Mouse (Mus musculus) neural tube, embryonic 13.5 days (tissue): ENCODE results near the gene Lst1. TPM values are rescaled to one million over a fixed set of nuclear protein-coding genes. Genes with fewer than 3 reads are reported as not detected.
A peak's percentile ranks its signal among the peaks of the same experiment; 100 is the strongest.

ENCODE experiments used
- ATAC-seq: fragments of 200-750 bp; cut with Nextera tagmentation; 2 replicates; pipeline ENCODE4 v1.8.0; 2017; ENCODE audit warnings: low read depth, mild to moderate bottlenecking, moderate TSS enrichment, moderate library complexity
- H3K27ac ChIP-seq: fragments of 300-500 bp; sonication (generic); replicated peaks from 2 replicates; pipeline ENCODE4 v1.5.1; 2015; ENCODE audit warnings: moderate library complexity, mild to moderate bottlenecking, inconsistent platforms
- H3K27me3 ChIP-seq: fragments of 300-500 bp; sonication (generic); 2 replicates; pipeline ENCODE4 v1.6.1; 2015; ENCODE audit warnings: mild to moderate bottlenecking, inconsistent platforms
- H3K36me3 ChIP-seq: fragments of 300-500 bp; sonication (generic); 2 replicates; pipeline ENCODE4 v1.6.1; 2015; ENCODE audit warnings: mild to moderate bottlenecking, inconsistent platforms
- H3K4me1 ChIP-seq: fragments of 300-500 bp; sonication (generic); replicated peaks from 2 replicates; pipeline ENCODE4 v1.6.1; 2015; ENCODE audit warnings: inconsistent platforms
- H3K4me2 ChIP-seq: fragments of 300-500 bp; sonication (generic); 2 replicates; pipeline ENCODE4 v1.6.1; 2015; ENCODE audit warnings: inconsistent platforms, mild to moderate bottlenecking, moderate library complexity
- H3K4me3 ChIP-seq: fragments of 300-500 bp; sonication (generic); 2 replicates; pipeline ENCODE4 v1.5.1; 2015; ENCODE audit warnings: mild to moderate bottlenecking, inconsistent platforms
- H3K9ac ChIP-seq: fragments of 300-500 bp; sonication (generic); 2 replicates; pipeline ENCODE4 v1.6.1; 2015; ENCODE audit warnings: moderate library complexity, mild to moderate bottlenecking, inconsistent platforms
- H3K9me3 ChIP-seq: fragments of 300-500 bp; sonication (generic); 2 replicates; pipeline ENCODE4 v1.6.1; 2016; ENCODE audit warnings: inconsistent platforms
- WGBS: fragments of 180-500 bp; shearing (Covaris S2); methylation state at CpG from one replicate; pipeline ENCODE4 v1.1.7; 2015; 5-methylcytosine and 5-hydroxymethylcytosine counted together
- polyA plus RNA-seq: library from polyadenylated mRNA; unstranded; fragments of >200 nt; fragmentation: Nextera tagmentation; extraction: Ambion mirVana; gene quantifications from 2 replicates; pipeline ENCODE4 v1.2.1, GENCODE M21; 2015

Lst1 gene
- polyA plus RNA-seq, 1 experiment from 2014 or later, result 8.9 TPM

GRCm38 (mm10) chr17:35175382-35175781 lies 12.9 kb downstream of the Lst1 start:
- no peak overlapping the region for H3K4me2 ChIP-seq
- H3K4me1 ChIP-seq, result no peaks in the 10 kb centered on the region
- H3K4me3 ChIP-seq, result no peak overlapping the region
- no peak overlapping the region for H3K9ac ChIP-seq
- no peak overlapping the region for H3K27ac ChIP-seq
- 80% methylated on average over 6 of the region's 6 CpGs for WGBS
- H3K27me3 ChIP-seq, result no peaks in the 10 kb centered on the region
- H3K9me3 ChIP-seq, result no peaks in the 10 kb centered on the region
- no peak for ATAC-seq
- no peaks in the 10 kb centered on the region for H3K36me3 ChIP-seq

- Histone ChIP-seq H3K27ac (no peak overlapping the region), H3K4me3 (no peak overlapping the region), H3K9me3 (no peaks in the 10 kb centered on the region), H3K27me3 (no peaks in the 10 kb centered on the region), H3K4me2 (no peak overlapping the region), H3K9ac (no peak overlapping the region), H3K36me3 (no peaks in the 10 kb centered on the region), H3K4me1 (no peaks in the 10 kb centered on the region)
- no peak for ATAC-seq
- WGBS, result 76% methylated on average over 8 of the region's 8 CpGs
These were observed 13.8 kb downstream of the Lst1 start for GRCm38 (mm10) chr17:35174201-35174977.

GRCm38 (mm10) chr17:35173329-35173728 lies 14.9 kb downstream of the Lst1 start:
- no peaks in the 10 kb centered on the region for H3K4me1 ChIP-seq
- no peak overlapping the region for H3K4me3 ChIP-seq
- ATAC-seq, result no peak
- no peaks in the 10 kb centered on the region for H3K27me3 ChIP-seq
- H3K9me3 ChIP-seq, result no peaks in the 10 kb centered on the region
- no peak overlapping the region for H3K4me2 ChIP-seq
- 76% methylated on average over 3 of the region's 3 CpGs for WGBS
- no peak overlapping the region for H3K27ac ChIP-seq
- no peak overlapping the region for H3K9ac ChIP-seq
- no peaks in the 10 kb centered on the region for H3K36me3 ChIP-seq

GRCm38 (mm10) chr17:35172445-35173234 lies 15.6 kb downstream of the Lst1 start:
- Histone ChIP-seq H3K27me3 (no peaks in the 10 kb centered on the region), H3K4me3 (no peak overlapping the region), H3K4me1 (no peaks in the 10 kb centered on the region), H3K36me3 (no peaks in the 10 kb centered on the region), H3K9me3 (no peaks in the 10 kb centered on the region), H3K27ac (no peak overlapping the region), H3K4me2 (no peak overlapping the region), H3K9ac (no peak overlapping the region)
- no peak for ATAC-seq
- 70% methylated on average over 11 of the region's 11 CpGs for WGBS

- Histone ChIP-seq H3K4me1 (peaks cover 15% of the 10 kb centered on the region), H3K27me3 (no peaks in the 10 kb centered on the region), H3K4me2 (no peak overlapping the region), H3K9ac (no peak overlapping the region), H3K4me3 (no peak overlapping the region), H3K36me3 (no peaks in the 10 kb centered on the region), H3K9me3 (no peaks in the 10 kb centered on the region), H3K27ac (peak overlapping the region; percentile 49; the same call in 1 of the 2 replicates)
- WGBS, result 13% methylated on average over 4 of the region's 4 CpGs
- ATAC-seq, result no peak
These were observed 19.6 kb downstream of the Lst1 start for GRCm38 (mm10) chr17:35168541-35169207.

- WGBS, result 89% methylated on average over 7 of the region's 7 CpGs
- Histone ChIP-seq H3K4me1 (peaks cover 23% of the 10 kb centered on the region), H3K27me3 (no peaks in the 10 kb centered on the region), H3K4me2 (no peak overlapping the region), H3K36me3 (no peaks in the 10 kb centered on the region), H3K4me3 (no peak overlapping the region), H3K9ac (no peak overlapping the region), H3K27ac (no peak overlapping the region), H3K9me3 (no peaks in the 10 kb centered on the region)
- no peak for ATAC-seq
These were observed 20.4 kb downstream of the Lst1 start for GRCm38 (mm10) chr17:35167794-35168193.

- H3K4me3 ChIP-seq, result peak overlapping the region; percentile 99
- H3K4me2 ChIP-seq, result peak overlapping the region; percentile 100
- no peaks in the 10 kb centered on the region for H3K27me3 ChIP-seq
- peak overlapping the region; percentile 97 for H3K27ac ChIP-seq
- 42% methylated on average over 8 of the region's 8 CpGs for WGBS
- H3K4me1 ChIP-seq, result peaks cover 36% of the 10 kb centered on the region
- peak overlapping the region; percentile 71 for H3K9ac ChIP-seq
- peaks cover 10% of the 10 kb centered on the region for H3K36me3 ChIP-seq
- no peaks in the 10 kb centered on the region for H3K9me3 ChIP-seq
- no peak for ATAC-seq
These were observed 21.7 kb downstream of the Lst1 start for GRCm38 (mm10) chr17:35166352-35167035.

GRCm38 (mm10) chr17:35165451-35166155 lies 22.6 kb downstream of the Lst1 start:
- WGBS, result 26% methylated on average over 12 of the region's 12 CpGs
- Histone ChIP-seq H3K9ac (peak overlapping the region; percentile 71), H3K27me3 (no peaks in the 10 kb centered on the region), H3K9me3 (no peaks in the 10 kb centered on the region), H3K4me1 (peaks cover 43% of the 10 kb centered on the region), H3K27ac (peak overlapping the region; percentile 97), H3K4me3 (peak overlapping the region; percentile 99), H3K36me3 (peaks cover 19% of the 10 kb centered on the region), H3K4me2 (peak overlapping the region; percentile 100)
- ATAC-seq, result peak; percentile 87

GRCm38 (mm10) chr17:35164568-35165450 lies 23.4 kb downstream of the Lst1 start, which contains the start of gene Prrc2a:
Gene Prrc2a (minus strand): TSS chr17:35164897.
- Histone ChIP-seq H3K9me3 (no peaks in the 10 kb centered on the region), H3K36me3 (peaks cover 27% of the 10 kb centered on the region), H3K4me3 (peak within 1 kb of the TSS; percentile 99), H3K4me1 (peaks cover 43% of the 10 kb centered on the region), H3K27ac (peak within 1 kb of the TSS; percentile 98), H3K27me3 (no peaks in the 10 kb centered on the region), H3K9ac (peak within 1 kb of the TSS; percentile 100), H3K4me2 (peak within 1 kb of the TSS; percentile 100)
- ATAC-seq, result peak; percentile 96
- WGBS, result under 1% methylated on average over 83 of the region's 89 CpGs

GRCm38 (mm10) chr17:35164218-35164567 lies 24.0 kb downstream of the Lst1 start:
- 0% methylated on average over 20 of the region's 28 CpGs for WGBS
- peak; percentile 1; the same call in 1 of the 2 replicates for ATAC-seq
- H3K36me3 ChIP-seq, result peaks cover 33% of the 10 kb centered on the region
- no peaks in the 10 kb centered on the region for H3K27me3 ChIP-seq
- peak overlapping the region; percentile 100 for H3K9ac ChIP-seq
- H3K9me3 ChIP-seq, result no peaks in the 10 kb centered on the region
- H3K4me1 ChIP-seq, result peaks cover 43% of the 10 kb centered on the region
- H3K4me3 ChIP-seq, result peak overlapping the region; percentile 99
- peak overlapping the region; percentile 100 for H3K4me2 ChIP-seq
- H3K27ac ChIP-seq, result peak overlapping the region; percentile 98
